Mouse (Mus musculus) CD8-positive naive resting alpha-beta T cell, adult 57 days (primary cell): Measurements from ENCODE around the gene Rftn1. TPM values are rescaled to one million over a fixed set of nuclear protein-coding genes. Genes with fewer than 3 reads are reported as not detected.

Source experiments
- total RNA-seq: library from RNA; stranded (reverse); gene quantifications from one replicate; pipeline ENCODE4 v1.2.4, GENCODE M21; 2023

Gene Rftn1
- total RNA-seq = 82.2 TPM

DNA sequence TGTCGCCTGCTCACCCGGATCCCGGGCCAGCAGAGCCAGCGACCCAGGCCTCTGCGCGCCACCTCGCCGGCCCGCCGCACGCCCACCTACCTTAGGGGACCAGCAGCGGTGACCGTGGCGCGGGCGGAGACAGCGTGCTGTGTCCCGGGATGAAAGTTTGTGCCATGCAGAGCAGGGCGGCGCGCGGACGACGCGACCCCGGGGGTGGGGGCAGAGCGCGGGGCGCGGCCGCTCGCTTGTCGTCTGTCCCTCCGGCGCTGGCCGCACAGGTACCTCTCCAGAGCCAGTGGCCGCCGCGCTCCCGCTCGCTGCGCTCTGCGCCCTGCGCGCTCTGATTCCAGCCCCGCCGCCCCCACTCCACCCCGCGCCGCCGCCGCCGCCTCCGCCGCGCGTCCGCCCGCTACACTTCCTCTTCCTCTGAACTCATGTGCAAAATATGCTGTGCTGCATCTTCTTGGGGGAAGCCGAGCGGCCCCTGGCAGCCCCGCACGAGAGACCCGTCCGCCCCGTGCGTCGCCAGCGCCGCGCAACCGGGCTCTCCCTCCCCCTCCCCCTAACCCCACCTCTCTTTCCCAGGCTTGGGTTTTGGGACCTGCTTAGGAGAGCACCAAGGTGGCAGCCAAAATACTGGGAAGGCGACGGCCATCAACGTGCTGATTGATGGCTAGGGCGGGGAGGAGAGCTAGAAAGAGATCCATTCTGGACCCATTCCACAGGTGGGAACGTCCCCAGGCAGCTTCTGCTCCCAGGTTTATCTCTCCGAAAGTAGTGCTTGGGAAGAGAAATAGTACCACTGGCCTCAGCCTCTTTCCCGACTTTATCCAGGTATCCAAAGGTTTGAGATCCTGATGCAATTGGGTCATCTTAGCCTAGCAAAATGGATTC, at the start of gene Rftn1:
TSS of gene Rftn1 (minus strand) at position 544 of the 885 bp plus-strand sequence.

Other genes with a start within 250 kb of the Rftn1 start
- gene Dazl, start 103.0 kb upstream of the Rftn1 start, total RNA-seq = not detected